Mouse (Mus musculus) WW6 (cell line): ENCODE measurements around the gene Gm32687.
"Not testable (repeated sequence)": the region's sequence is repeated elsewhere in the genome, so short reads cannot be mapped to it uniquely, and the experiment has no call there.

Experiments used
- DNase-seq: peaks from one replicate; pipeline ENCODE4 v3.0.0-alpha.2; 2013; ENCODE audit warnings: low read depth, low spot score

Gene Gm32687

GRCm38 (mm10) chr10:81863409-81864407 lies at the start of gene Gm32687:
TSS of gene Gm32687 (plus strand) at chr10:81863934.
- not testable (repeated sequence) for DNase-seq

- DNase-seq: not testable (repeated sequence)
These were observed 17.5 kb upstream of the Gm32687 start for GRCm38 (mm10) chr10:81846219-81846618.

GRCm38 (mm10) chr10:81929842-81930743 lies 66.4 kb downstream of the Gm32687 start, which contains the start of gene Zfp781:
TSS of gene Zfp781 (minus strand) at chr10:81930480.
- not testable (repeated sequence) for DNase-seq
